Mouse (Mus musculus) midbrain, embryonic 14.5 days (tissue): Measurements from ENCODE around the gene Gm43720. TPM values are rescaled to one million over a fixed set of nuclear protein-coding genes. Genes with fewer than 3 reads are reported as not detected.

Experiments used
- ATAC-seq: fragments of 200-750 bp; cut with Nextera tagmentation; 2 replicates; pipeline ENCODE4 v1.8.0; 2017; ENCODE audit warnings: moderate number of reproducible peaks, moderate library complexity; ENCODE audit not compliant: low FRiP score, low TSS enrichment
- DNase-seq: peaks from one replicate; pipeline ENCODE4 v3.0.0-alpha.2; 2015
- H3K27ac ChIP-seq: fragments of 300-500 bp; sonication (generic); replicated peaks from 2 replicates; pipeline ENCODE4 v1.5.1; 2014; ENCODE audit warnings: mild to moderate bottlenecking, low read depth, low read length, moderate library complexity
- H3K27me3 ChIP-seq: fragments of 300-500 bp; sonication (generic); 2 replicates; pipeline ENCODE4 v1.6.1; 2014; ENCODE audit warnings: low read length, control low read depth, mixed read lengths; ENCODE audit not compliant: control insufficient read depth, insufficient read depth
- H3K36me3 ChIP-seq: fragments of 300-500 bp; sonication (generic); 2 replicates; pipeline ENCODE4 v1.6.1; 2014; ENCODE audit warnings: low read length, control low read depth; ENCODE audit not compliant: control insufficient read depth, insufficient read depth
- H3K4me1 ChIP-seq: fragments of 300-500 bp; sonication (generic); 2 replicates; pipeline ENCODE4 v1.6.1; 2014; ENCODE audit warnings: mild to moderate bottlenecking, antibody characterized with exemption, low read length, control low read depth; ENCODE audit not compliant: control insufficient read depth, insufficient read depth
- H3K4me2 ChIP-seq: fragments of 300-500 bp; sonication (generic); 2 replicates; pipeline ENCODE4 v1.6.1; 2014; ENCODE audit warnings: mild to moderate bottlenecking, low read length, moderate library complexity
- H3K4me3 ChIP-seq: fragments of 300-500 bp; sonication (generic); replicated peaks from 2 replicates; pipeline ENCODE4 v1.5.1; 2014; ENCODE audit warnings: low read depth, low read length
- H3K9ac ChIP-seq: fragments of 300-500 bp; sonication (generic); replicated peaks from 2 replicates; pipeline ENCODE4 v1.6.1; 2014; ENCODE audit warnings: mild to moderate bottlenecking, low read length, moderate library complexity
- H3K9me3 ChIP-seq: fragments of 300-500 bp; sonication (generic); 2 replicates; pipeline ENCODE4 v1.6.1; 2016; ENCODE audit warnings: low read length, control low read depth, mixed read lengths; ENCODE audit not compliant: control insufficient read depth
- WGBS: fragments of 180-500 bp; shearing (Covaris S2); extraction: QIAGEN DNeasy Blood & Tissue Kit; methylation state at CpG from one replicate; pipeline ENCODE4 v1.1.7; 2014; 5-methylcytosine and 5-hydroxymethylcytosine counted together
- polyA plus RNA-seq: library from polyadenylated mRNA; unstranded; fragments of >200 nt; fragmentation: Nextera tagmentation; extraction: Ambion mirVana; gene quantifications from 2 replicates; pipeline ENCODE4 v1.2.1, GENCODE M21; 2014

Gene Gm43720
- polyA plus RNA-seq, 1 experiment from 2014 or later: not detected

- Histone ChIP-seq H3K9ac (no peak overlapping the region), H3K27me3 (no peaks in the 10 kb centered on the region), H3K9me3 (no peaks in the 10 kb centered on the region), H3K4me3 (no peak overlapping the region), H3K4me2 (no peak overlapping the region), H3K27ac (no peak overlapping the region), H3K4me1 (peaks cover 19% of the 10 kb centered on the region), H3K36me3 (peaks cover 13% of the 10 kb centered on the region)
- ATAC-seq (no peak), DNase-seq (no peak)
- WGBS: 88% methylated on average over 3 of the region's 3 CpGs
Measured at GRCm38 (mm10) chr5:138267114-138267513, 12.6 kb downstream of the Gm43720 start.

DNA sequence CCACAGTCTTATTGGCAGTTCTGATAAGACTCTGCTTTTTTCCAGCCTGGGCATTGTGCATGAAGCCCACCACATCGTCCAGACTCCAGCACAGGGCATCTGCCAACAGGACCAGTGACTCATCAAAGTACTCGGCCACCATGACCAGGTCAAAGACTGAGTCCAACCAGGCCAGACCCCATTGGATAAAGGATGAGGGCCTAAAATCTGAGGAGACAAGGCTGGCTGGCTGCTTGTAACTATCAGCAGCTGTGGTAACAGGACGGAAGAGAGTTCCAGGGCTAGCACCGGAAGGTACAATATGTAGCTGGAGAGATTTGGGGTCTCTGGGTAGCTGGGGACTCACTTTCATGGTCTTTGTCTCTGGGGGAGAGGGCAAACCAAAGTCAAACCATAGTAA is 14.0 kb downstream of the Gm43720 start:
- Histone ChIP-seq H3K9ac (no peak overlapping the region), H3K4me3 (no peak overlapping the region), H3K4me2 (no peak overlapping the region), H3K36me3 (peaks cover 27% of the 10 kb centered on the region), H3K9me3 (no peaks in the 10 kb centered on the region), H3K27ac (no peak overlapping the region), H3K4me1 (peaks cover 19% of the 10 kb centered on the region), H3K27me3 (no peaks in the 10 kb centered on the region)
- 97% methylated on average over 4 of the region's 4 CpGs for WGBS
- DNase-seq (no peak), ATAC-seq (no peak)

DNA sequence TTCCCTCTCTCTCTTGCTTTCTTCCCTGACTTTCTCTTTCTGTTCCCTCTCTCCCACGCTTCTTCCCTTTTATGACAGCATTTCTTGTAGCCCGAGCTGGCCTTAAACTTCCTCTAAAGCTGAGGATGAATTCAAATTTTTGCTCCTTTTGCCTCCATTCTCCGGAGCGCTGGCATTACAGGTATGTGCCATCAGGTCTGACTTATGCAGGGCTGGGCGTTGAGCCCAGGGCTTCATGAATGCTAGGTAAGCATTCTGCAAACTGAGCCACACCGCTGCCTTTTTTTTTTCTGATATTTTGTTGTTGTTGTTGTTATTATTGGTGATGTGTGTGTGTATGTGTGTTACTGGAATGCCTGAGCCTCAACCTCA is 15.6 kb downstream of the Gm43720 start:
- H3K9me3 ChIP-seq: no peaks in the 10 kb centered on the region

DNA sequence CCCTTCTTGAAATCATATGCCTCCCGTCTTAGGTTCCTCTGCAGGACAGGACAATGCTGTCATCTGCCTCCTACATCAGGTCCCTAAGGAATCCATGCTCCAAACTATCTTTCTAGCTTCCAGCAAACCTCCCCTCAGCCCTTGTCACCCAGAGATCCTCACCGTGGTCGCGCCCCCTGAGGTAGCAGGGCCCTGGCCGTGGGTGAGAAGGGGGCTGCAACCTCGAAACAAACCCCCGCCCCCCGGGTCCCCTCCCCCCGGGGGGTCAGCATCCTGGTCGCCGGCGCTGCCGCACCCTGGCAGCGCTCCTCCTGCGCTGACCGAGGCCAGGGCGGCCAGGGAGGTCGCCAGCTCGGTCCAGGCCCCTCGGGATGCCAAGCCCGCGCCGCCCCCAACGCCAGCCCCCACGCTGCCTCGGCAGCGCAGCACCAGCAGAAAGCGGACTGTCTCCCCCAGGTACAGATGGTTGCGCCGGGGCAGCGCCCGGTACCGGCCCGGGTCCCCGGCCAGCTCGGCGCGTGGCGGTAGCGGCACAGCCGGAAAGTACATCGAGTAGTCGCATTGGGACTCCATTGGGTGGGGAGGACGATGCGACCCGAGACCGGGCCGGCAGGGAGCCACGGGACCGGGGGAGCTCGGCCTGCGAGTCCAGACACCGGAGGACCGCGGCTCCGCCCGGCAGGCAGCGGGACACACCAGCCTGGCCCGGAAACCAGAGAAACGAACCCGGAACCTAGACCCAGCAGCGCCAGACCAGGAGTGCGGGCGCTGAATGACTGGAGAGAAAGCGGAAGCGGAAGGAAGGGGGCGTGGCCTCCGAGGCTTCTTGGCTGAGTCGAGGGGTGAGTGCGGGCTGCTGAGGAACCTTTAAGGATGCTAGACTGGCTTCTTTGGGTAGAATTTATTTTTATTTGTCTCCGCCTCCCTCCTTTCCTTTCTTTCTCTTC is 16.2 kb downstream of the Gm43720 start, which contains the start of gene BC037034:
Gene BC037034, minus strand, starts transcription at position 774 of the 947 bp plus-strand sequence.
- H3K9me3 ChIP-seq: no peaks in the 10 kb centered on the region
- peak; percentile 87 for ATAC-seq
- peaks cover 49% of the 10 kb centered on the region for H3K36me3 ChIP-seq

More for the DNA sequence above, 15.6 kb downstream of the Gm43720 start:
- H3K27ac ChIP-seq: peak overlapping the region; percentile 82
- DNase-seq (no peak), ATAC-seq (no peak)
- WGBS: 16% methylated on average over 6 of the region's 6 CpGs
- peaks cover 19% of the 10 kb centered on the region for H3K4me1 ChIP-seq
- H3K27me3 ChIP-seq: no peaks in the 10 kb centered on the region
- H3K4me2 ChIP-seq: peak overlapping the region; percentile 98
- peak overlapping the region; percentile 94 for H3K4me3 ChIP-seq
- peaks cover 42% of the 10 kb centered on the region for H3K36me3 ChIP-seq
- peak overlapping the region; percentile 94 for H3K9ac ChIP-seq

GRCm38 (mm10) chr5:138262582-138263240 is 17.0 kb downstream of the Gm43720 start:
- H3K36me3 ChIP-seq: peaks cover 56% of the 10 kb centered on the region
- peak overlapping the region; percentile 94 for H3K4me3 ChIP-seq
- H3K4me2 ChIP-seq: peak overlapping the region; percentile 98
- DNase-seq (no peak), ATAC-seq (no peak)
- H3K9ac ChIP-seq: peak overlapping the region; percentile 94
- no peaks in the 10 kb centered on the region for H3K27me3 ChIP-seq
- H3K9me3 ChIP-seq: no peaks in the 10 kb centered on the region
- 66% methylated on average over 18 of the region's 18 CpGs for WGBS
- no peak overlapping the region for H3K27ac ChIP-seq
- peaks cover 19% of the 10 kb centered on the region for H3K4me1 ChIP-seq

More for the DNA sequence above, 16.2 kb downstream of the Gm43720 start, which contains the start of gene BC037034:
- WGBS: under 1% methylated on average over 70 of the region's 71 CpGs
- H3K4me1 ChIP-seq: peaks cover 19% of the 10 kb centered on the region
- peak within 1 kb of the TSS; percentile 82 for H3K27ac ChIP-seq
- H3K4me3 ChIP-seq: peak within 1 kb of the TSS; percentile 94
- no peaks in the 10 kb centered on the region for H3K27me3 ChIP-seq
- peak; percentile 96 for DNase-seq
- H3K4me2 ChIP-seq: peak within 1 kb of the TSS; percentile 98
- H3K9ac ChIP-seq: peak within 1 kb of the TSS; percentile 94

DNA sequence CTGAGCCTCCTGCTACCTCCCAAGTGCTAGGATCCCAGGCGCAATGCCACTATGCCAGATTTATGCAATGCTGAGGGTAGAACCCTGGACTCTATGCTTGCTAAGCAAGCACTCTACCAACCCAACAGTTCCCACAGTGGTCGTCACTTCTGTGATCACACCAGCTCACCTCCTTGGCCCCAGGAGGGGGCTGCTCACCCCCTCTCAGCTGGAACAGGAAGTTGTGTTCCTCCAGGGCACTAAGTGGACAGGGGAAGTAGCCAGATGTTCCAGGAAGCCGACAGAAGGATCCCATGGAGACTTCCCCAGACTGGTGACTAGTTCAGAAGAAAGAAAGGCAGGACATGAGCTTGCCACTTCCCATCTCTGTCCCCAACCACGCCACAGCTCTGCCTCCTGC is 17.8 kb downstream of the Gm43720 start:
- no peaks in the 10 kb centered on the region for H3K27me3 ChIP-seq
- peaks cover 19% of the 10 kb centered on the region for H3K4me1 ChIP-seq
- peak overlapping the region; percentile 94; the same call in 1 of the 2 replicates for H3K4me3 ChIP-seq
- peaks cover 60% of the 10 kb centered on the region for H3K36me3 ChIP-seq
- no peak overlapping the region for H3K27ac ChIP-seq
- DNase-seq (no peak), ATAC-seq (no peak)
- no peaks in the 10 kb centered on the region for H3K9me3 ChIP-seq
- WGBS: 87% methylated on average over 4 of the region's 4 CpGs
- peak overlapping the region; percentile 34; the same call in 1 of the 2 replicates for H3K9ac ChIP-seq
- H3K4me2 ChIP-seq: peak overlapping the region; percentile 98

GRCm38 (mm10) chr5:138260834-138261233 is 18.9 kb downstream of the Gm43720 start:
- DNase-seq (no peak), ATAC-seq (no peak)
- H3K9me3 ChIP-seq: no peaks in the 10 kb centered on the region
- H3K9ac ChIP-seq: no peak overlapping the region
- no peak overlapping the region for H3K4me2 ChIP-seq
- peaks cover 25% of the 10 kb centered on the region for H3K4me1 ChIP-seq
- H3K36me3 ChIP-seq: peaks cover 52% of the 10 kb centered on the region
- H3K27me3 ChIP-seq: no peaks in the 10 kb centered on the region
- WGBS: 96% methylated on average over 11 of the region's 11 CpGs
- H3K27ac ChIP-seq: no peak overlapping the region
- H3K4me3 ChIP-seq: no peak overlapping the region

DNA sequence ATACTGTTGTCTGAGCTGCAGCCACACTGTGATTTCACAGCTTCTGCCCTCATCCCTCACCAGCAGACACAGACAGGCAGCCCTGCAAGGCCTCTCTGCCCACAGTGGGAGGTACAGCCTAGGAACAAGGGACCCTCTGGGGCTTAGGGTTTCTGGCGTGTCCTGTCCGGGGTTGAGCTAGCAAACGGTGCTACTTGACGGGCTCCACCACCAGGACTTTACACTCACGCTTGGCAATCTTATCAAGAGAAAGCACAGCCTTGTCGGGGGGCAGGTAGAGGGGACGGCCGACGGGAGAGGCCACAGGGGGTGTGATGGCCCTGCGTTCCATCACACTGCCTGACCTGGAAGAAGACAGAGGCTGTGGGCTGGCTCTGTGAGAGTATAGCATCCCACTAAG is 19.7 kb downstream of the Gm43720 start:
- ATAC-seq (no peak), DNase-seq (no peak)
- WGBS: 87% methylated on average over 10 of the region's 10 CpGs
- Histone ChIP-seq H3K9ac (no peak overlapping the region), H3K4me2 (no peak overlapping the region), H3K4me3 (no peak overlapping the region), H3K4me1 (peaks cover 26% of the 10 kb centered on the region), H3K27me3 (no peaks in the 10 kb centered on the region), H3K27ac (no peak overlapping the region), H3K36me3 (peaks cover 49% of the 10 kb centered on the region), H3K9me3 (no peaks in the 10 kb centered on the region)
